Mouse (Mus musculus): ENCODE results near the gene Pip5kl1. TPM values are rescaled to one million over a fixed set of nuclear protein-coding genes. Genes with fewer than 3 reads are reported as not detected.

Gene Pip5kl1
- polyA plus RNA-seq, 1 experiment from 2014 or later: not detected

- ATAC-seq (ENCODE audit: low read depth): peak; percentile 67
- Histone ChIP-seq H3K27ac (peak overlapping the region; percentile 67), H3K4me1 (replicated peaks) (peaks cover 47% of the 10 kb centered on the region), H3K9ac (no peak overlapping the region), H3K4me3 (replicated peaks) (no peak overlapping the region), H3K36me3 (peaks cover 39% of the 10 kb centered on the region), H3K27me3 (no peaks in the 10 kb centered on the region), H3K9me3 (replicated peaks) (no peaks in the 10 kb centered on the region), H3K4me2 (no peak overlapping the region)
- no peak for DNase-seq
- 37% methylated on average over 4 of the region's 4 CpGs for WGBS (ENCODE audit: insufficient replicate concordance)
Measured at GRCm38 (mm10) chr2:32620682-32621516, 46.3 kb downstream of the Pip5kl1 start.

GRCm38 (mm10) chr2:32621517-32621859 lies 46.9 kb downstream of the Pip5kl1 start, which contains the start of gene Ak1:
Gene Ak1, plus strand, starts transcription at chr2:32621758.
- no peaks in the 10 kb centered on the region for H3K9me3 ChIP-seq (replicated peaks)
- no peak within 1 kb of the TSS for H3K9ac ChIP-seq
- 46% methylated on average over 7 of the region's 7 CpGs for WGBS (ENCODE audit: insufficient replicate concordance)
- no peak for ATAC-seq (ENCODE audit: low read depth)
- no peaks in the 10 kb centered on the region for H3K27me3 ChIP-seq
- H3K4me1 ChIP-seq (replicated peaks): peaks cover 50% of the 10 kb centered on the region
- peak within 1 kb of the TSS; percentile 67 for H3K27ac ChIP-seq
- peaks cover 33% of the 10 kb centered on the region for H3K36me3 ChIP-seq
- no peak for DNase-seq
- no peak within 1 kb of the TSS for H3K4me2 ChIP-seq
- no peak within 1 kb of the TSS for H3K4me3 ChIP-seq (replicated peaks)

DNA sequence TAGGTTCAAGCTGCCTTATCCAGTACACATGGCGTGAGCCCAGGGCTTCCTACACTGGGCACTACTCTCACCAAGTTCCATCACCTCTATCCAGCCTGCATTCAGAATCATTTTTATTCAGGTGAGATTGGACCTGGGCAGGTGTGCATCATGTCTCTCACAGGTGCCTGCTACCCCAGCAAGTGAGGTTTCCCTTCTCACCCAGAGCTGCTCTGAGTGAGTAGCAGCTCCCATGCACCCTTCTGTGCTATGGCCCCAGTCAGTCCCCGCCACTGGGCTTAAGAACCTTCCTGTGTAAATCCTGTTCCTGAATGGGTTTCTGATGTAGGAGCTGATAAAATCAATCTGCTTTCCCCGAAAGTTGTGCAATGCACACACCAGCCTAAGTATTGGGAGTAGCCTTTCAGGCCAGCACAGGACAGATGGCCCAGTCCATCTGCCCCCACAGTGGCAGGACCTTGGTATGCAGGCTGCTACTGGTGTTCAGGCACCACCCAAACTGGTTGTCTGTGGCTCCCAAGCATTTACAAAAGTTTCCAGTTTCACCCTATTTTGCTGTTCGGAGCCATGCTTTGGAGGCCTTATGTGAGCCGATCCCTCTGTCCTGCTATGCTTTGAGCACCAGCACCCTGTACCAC lies 49.6 kb downstream of the Pip5kl1 start:
- Histone ChIP-seq H3K36me3 (peaks cover 8% of the 10 kb centered on the region), H3K27me3 (no peaks in the 10 kb centered on the region), H3K9ac (no peak overlapping the region), H3K4me3 (replicated peaks) (no peak overlapping the region), H3K27ac (no peak overlapping the region), H3K9me3 (replicated peaks) (no peaks in the 10 kb centered on the region), H3K4me2 (no peak overlapping the region), H3K4me1 (replicated peaks) (peaks cover 53% of the 10 kb centered on the region)
- no peak for DNase-seq
- 57% methylated on average over 5 of the region's 5 CpGs for WGBS (ENCODE audit: insufficient replicate concordance)
- ATAC-seq (ENCODE audit: low read depth): no peak

DNA sequence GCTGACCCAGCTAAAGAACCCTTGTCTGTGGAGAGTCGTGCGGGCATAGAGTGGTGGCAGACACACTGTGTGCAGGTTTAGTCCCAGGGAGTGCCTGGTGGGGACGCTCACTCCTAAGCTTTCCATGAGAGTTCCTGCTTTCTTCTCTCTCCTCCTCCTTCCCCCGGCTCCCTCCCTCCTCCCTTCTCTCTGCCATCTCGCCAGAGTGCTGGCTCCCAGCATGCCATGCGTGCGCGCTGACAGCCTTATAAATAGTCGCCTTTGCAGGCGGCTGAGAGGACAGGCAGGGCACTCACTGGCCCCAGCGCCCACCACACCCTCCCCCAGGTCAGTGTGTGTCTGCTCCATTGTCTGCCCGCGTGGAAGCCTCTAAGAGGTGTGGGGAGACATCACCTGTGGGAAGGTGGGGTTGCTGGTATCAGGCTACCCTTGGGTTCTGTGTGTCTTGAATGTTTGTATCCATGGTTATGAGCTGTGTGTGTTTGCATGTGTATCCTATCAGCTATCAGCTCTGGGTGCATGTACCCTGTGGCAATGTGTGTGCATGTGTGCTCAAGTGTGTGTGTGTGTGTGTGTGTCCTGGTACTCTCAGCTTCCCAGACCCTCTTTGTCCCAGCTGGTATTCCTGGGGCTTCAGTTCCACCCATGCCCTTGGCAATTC lies 50.7 kb downstream of the Pip5kl1 start:
- Histone ChIP-seq H3K36me3 (no peaks in the 10 kb centered on the region), H3K4me3 (replicated peaks) (peak overlapping the region; percentile 25; the same call in 1 of the 2 replicates), H3K4me2 (peak overlapping the region; percentile 52), H3K4me1 (replicated peaks) (peaks cover 43% of the 10 kb centered on the region), H3K27me3 (no peaks in the 10 kb centered on the region), H3K9me3 (replicated peaks) (no peaks in the 10 kb centered on the region), H3K9ac (peak overlapping the region; percentile 52), H3K27ac (no peak overlapping the region)
- DNase-seq: no peak
- 4% methylated on average over 13 of the region's 13 CpGs for WGBS (ENCODE audit: insufficient replicate concordance)
- ATAC-seq (ENCODE audit: low read depth): no peak

DNA sequence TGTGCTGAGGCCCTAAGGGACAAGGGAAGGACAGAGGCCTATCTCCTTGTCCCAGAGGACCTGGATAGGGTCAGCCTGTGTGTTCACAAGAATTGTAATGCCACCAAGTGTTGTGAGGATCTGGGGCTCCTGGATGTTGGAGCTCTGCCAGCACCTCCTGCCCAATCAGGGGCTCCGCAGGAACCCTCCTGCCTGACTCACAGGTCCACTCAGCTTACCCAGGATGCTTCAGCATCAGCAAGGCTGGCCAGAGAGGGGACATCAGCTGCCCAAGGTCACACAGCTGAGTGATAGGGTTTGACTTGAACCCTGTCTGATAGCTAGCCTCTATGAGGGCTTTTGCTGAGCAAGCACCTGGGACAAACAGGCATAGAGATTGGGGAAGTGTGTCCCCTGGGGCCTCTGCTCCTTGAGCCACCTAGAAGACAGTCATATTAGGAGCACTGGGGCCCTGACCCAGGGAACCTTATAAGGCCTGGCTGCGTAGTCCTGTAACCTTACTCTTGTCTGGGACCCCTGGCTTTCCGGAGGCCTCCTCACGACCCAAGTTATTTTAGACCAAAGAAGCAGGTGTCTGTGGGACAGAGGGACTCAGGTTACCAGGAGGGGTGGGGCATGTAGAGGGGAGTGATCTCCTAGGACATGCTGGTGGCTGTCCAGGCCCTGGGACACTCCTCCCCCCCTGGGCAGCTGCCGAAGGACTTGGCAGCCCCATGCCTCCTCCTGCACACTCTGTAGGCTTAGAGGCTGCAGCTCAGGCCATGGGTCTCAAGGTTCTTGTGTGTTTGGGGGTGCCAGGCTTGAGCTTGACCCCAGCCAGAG lies 51.5 kb downstream of the Pip5kl1 start:
- DNase-seq (no peak), ATAC-seq (ENCODE audit: low read depth) (no peak)
- H3K27ac ChIP-seq: no peak overlapping the region
- no peaks in the 10 kb centered on the region for H3K27me3 ChIP-seq
- peaks cover 36% of the 10 kb centered on the region for H3K4me1 ChIP-seq (replicated peaks)
- WGBS (ENCODE audit: insufficient replicate concordance): 67% methylated on average over 5 of the region's 5 CpGs
- no peak overlapping the region for H3K9ac ChIP-seq
- no peaks in the 10 kb centered on the region for H3K9me3 ChIP-seq (replicated peaks)
- H3K36me3 ChIP-seq: no peaks in the 10 kb centered on the region
- no peak overlapping the region for H3K4me3 ChIP-seq (replicated peaks)
- peak overlapping the region; percentile 52 for H3K4me2 ChIP-seq

- Histone ChIP-seq H3K9me3 (replicated peaks) (no peaks in the 10 kb centered on the region), H3K27ac (no peak overlapping the region), H3K36me3 (no peaks in the 10 kb centered on the region), H3K4me2 (no peak overlapping the region), H3K27me3 (no peaks in the 10 kb centered on the region), H3K4me3 (replicated peaks) (no peak overlapping the region), H3K9ac (no peak overlapping the region), H3K4me1 (replicated peaks) (peaks cover 26% of the 10 kb centered on the region)
- DNase-seq (no peak), ATAC-seq (ENCODE audit: low read depth) (no peak)
- WGBS (ENCODE audit: insufficient replicate concordance): 79% methylated on average over 20 of the region's 20 CpGs
Measured at GRCm38 (mm10) chr2:32627266-32628043, 52.9 kb downstream of the Pip5kl1 start.

GRCm38 (mm10) chr2:32628044-32628550 lies 53.5 kb downstream of the Pip5kl1 start:
- Histone ChIP-seq H3K9me3 (replicated peaks) (no peaks in the 10 kb centered on the region), H3K27ac (no peak overlapping the region), H3K9ac (no peak overlapping the region), H3K4me2 (no peak overlapping the region), H3K4me1 (replicated peaks) (peaks cover 26% of the 10 kb centered on the region), H3K36me3 (no peaks in the 10 kb centered on the region), H3K4me3 (replicated peaks) (no peak overlapping the region), H3K27me3 (no peaks in the 10 kb centered on the region)
- ATAC-seq (ENCODE audit: low read depth) (no peak), DNase-seq (no peak)
- 59% methylated on average over 4 of the region's 4 CpGs for WGBS (ENCODE audit: insufficient replicate concordance)

GRCm38 (mm10) chr2:32628729-32629128 lies 54.1 kb downstream of the Pip5kl1 start:
- Histone ChIP-seq H3K36me3 (no peaks in the 10 kb centered on the region), H3K27me3 (no peaks in the 10 kb centered on the region), H3K9ac (no peak overlapping the region), H3K4me3 (replicated peaks) (no peak overlapping the region), H3K9me3 (replicated peaks) (no peaks in the 10 kb centered on the region), H3K27ac (no peak overlapping the region), H3K4me1 (replicated peaks) (peaks cover 26% of the 10 kb centered on the region), H3K4me2 (no peak overlapping the region)
- no peak for ATAC-seq (ENCODE audit: low read depth)
- WGBS (ENCODE audit: insufficient replicate concordance): 71% methylated on average over 5 of the region's 5 CpGs
- no peak for DNase-seq

GRCm38 (mm10) chr2:32629276-32629976 lies 54.8 kb downstream of the Pip5kl1 start:
- H3K9ac ChIP-seq: no peak overlapping the region
- H3K27ac ChIP-seq: no peak overlapping the region
- no peaks in the 10 kb centered on the region for H3K9me3 ChIP-seq (replicated peaks)
- H3K4me1 ChIP-seq (replicated peaks): peaks cover 23% of the 10 kb centered on the region
- no peaks in the 10 kb centered on the region for H3K27me3 ChIP-seq
- H3K4me3 ChIP-seq (replicated peaks): no peak overlapping the region
- no peaks in the 10 kb centered on the region for H3K36me3 ChIP-seq
- H3K4me2 ChIP-seq: no peak overlapping the region
- DNase-seq: no peak
- no peak for ATAC-seq (ENCODE audit: low read depth)
- WGBS (ENCODE audit: insufficient replicate concordance): 50% methylated on average over 9 of the region's 9 CpGs

DNA sequence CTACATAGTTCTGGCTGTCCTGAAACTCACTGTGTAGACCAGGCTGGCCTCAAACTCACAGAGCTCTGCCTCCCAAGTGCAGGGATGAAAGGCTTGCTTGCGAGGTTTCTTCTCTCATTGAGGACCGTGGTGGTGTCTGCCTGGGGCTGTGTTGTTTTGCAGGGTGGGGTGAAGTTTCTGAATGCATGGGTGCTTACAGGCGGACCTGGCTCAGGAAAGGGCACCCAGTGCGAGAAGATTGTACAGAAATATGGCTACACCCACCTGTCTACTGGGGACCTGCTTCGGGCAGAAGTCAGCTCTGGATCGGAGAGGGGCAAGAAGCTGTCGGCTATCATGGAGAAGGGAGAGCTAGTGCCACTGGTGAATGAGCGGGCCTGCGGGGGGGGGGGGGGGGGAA lies 55.4 kb downstream of the Pip5kl1 start:
- Histone ChIP-seq H3K4me2 (no peak overlapping the region), H3K4me3 (replicated peaks) (no peak overlapping the region), H3K9me3 (replicated peaks) (no peaks in the 10 kb centered on the region), H3K4me1 (replicated peaks) (peaks cover 17% of the 10 kb centered on the region), H3K36me3 (no peaks in the 10 kb centered on the region), H3K27ac (no peak overlapping the region), H3K9ac (no peak overlapping the region), H3K27me3 (no peaks in the 10 kb centered on the region)
- WGBS (ENCODE audit: insufficient replicate concordance): 71% methylated on average over 8 of the region's 9 CpGs
- DNase-seq (no peak), ATAC-seq (ENCODE audit: low read depth) (no peak)

Data from liver, embryonic 13.5 days (tissue).